Mouse (Mus musculus) heart, embryonic 12.5 days (tissue): ENCODE results near the gene Pnp2. TPM values are rescaled to one million over a fixed set of nuclear protein-coding genes. Genes with fewer than 3 reads are reported as not detected.

Experiments
- ATAC-seq: fragments of 200-750 bp; cut with Nextera tagmentation; 2 replicates; pipeline ENCODE4 v1.8.0; 2017; ENCODE audit warnings: moderate TSS enrichment, moderate library complexity; ENCODE audit not compliant: insufficient number of reproducible peaks, low FRiP score
- H3K27ac ChIP-seq: fragments of 300-500 bp; sonication (generic); 2 replicates; pipeline ENCODE4 v1.5.1; 2016; ENCODE audit warnings: mild to moderate bottlenecking, moderate library complexity; ENCODE audit not compliant: poor library complexity, severe bottlenecking
- H3K27me3 ChIP-seq: fragments of 300-500 bp; sonication (generic); replicated peaks from 2 replicates; pipeline ENCODE4 v1.6.1; 2016; ENCODE audit warnings: mild to moderate bottlenecking, moderate library complexity
- H3K36me3 ChIP-seq: fragments of 300-500 bp; sonication (generic); 2 replicates; pipeline ENCODE4 v1.6.1; 2016; ENCODE audit warnings: mild to moderate bottlenecking, moderate library complexity
- H3K4me1 ChIP-seq: fragments of 300-500 bp; sonication (generic); replicated peaks from 2 replicates; pipeline ENCODE4 v1.6.1; 2016; ENCODE audit warnings: mild to moderate bottlenecking
- H3K4me2 ChIP-seq: fragments of 300-500 bp; sonication (generic); 2 replicates; pipeline ENCODE4 v1.6.1; 2016; ENCODE audit warnings: mild to moderate bottlenecking, moderate library complexity
- H3K4me3 ChIP-seq: fragments of 300-500 bp; sonication (generic); 2 replicates; pipeline ENCODE4 v1.5.1; 2016; ENCODE audit warnings: mild to moderate bottlenecking
- H3K9ac ChIP-seq: fragments of 300-500 bp; sonication (generic); 2 replicates; pipeline ENCODE4 v1.6.1; 2016; ENCODE audit warnings: mild to moderate bottlenecking, moderate library complexity
- H3K9me3 ChIP-seq: fragments of 300-500 bp; sonication (generic); replicated peaks from 2 replicates; pipeline ENCODE4 v1.6.1; 2016; ENCODE audit warnings: mild to moderate bottlenecking, moderate library complexity
- WGBS: fragments of 180-500 bp; shearing (Covaris S2); methylation state at CpG from one replicate; pipeline ENCODE4 v1.1.7; 2016; 5-methylcytosine and 5-hydroxymethylcytosine counted together
- polyA plus RNA-seq: library from polyadenylated mRNA; unstranded; fragments of >200 nt; fragmentation: Nextera tagmentation; extraction: Ambion mirVana; gene quantifications from 2 replicates; pipeline ENCODE4 v1.2.1, GENCODE M21; 2016

Gene Pnp2
- polyA plus RNA-seq, 1 experiment from 2014 or later, result 0.32 TPM

GRCm38 (mm10) chr14:50981207-50981606, 25.4 kb downstream of the Pnp2 start:
- Histone ChIP-seq H3K9me3 (0 out of 2 replicates have a peak, but pooled peaks cover 4% of the 10 kb centered on the region), H3K27ac (no peak overlapping the region), H3K27me3 (no peaks in the 10 kb centered on the region), H3K9ac (no peak overlapping the region), H3K36me3 (no peaks in the 10 kb centered on the region), H3K4me3 (no peak overlapping the region), H3K4me2 (no peak overlapping the region), H3K4me1 (peaks cover 5% of the 10 kb centered on the region)
- ATAC-seq, result no peak
- WGBS, result 37% methylated on average over 2 of the region's 2 CpGs

DNA sequence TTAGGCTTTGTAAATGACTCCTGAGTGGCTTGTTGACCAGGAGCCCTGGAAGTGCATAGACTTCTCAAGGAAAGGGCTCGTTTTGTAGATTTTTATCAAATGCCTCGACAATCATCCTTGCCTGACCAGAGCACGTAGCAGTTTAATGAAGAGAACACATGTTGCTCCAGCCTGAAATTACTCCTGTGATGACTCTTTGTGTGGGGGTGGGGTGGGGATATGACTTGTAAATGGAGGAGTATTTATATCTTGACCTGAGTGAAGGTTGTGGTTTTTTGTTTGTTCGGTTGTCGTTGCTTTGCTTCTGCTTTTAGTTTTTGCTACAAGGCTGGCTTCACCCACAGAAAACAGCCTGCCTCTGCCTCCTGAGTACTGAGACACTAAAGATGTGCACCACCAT, 26.0 kb downstream of the Pnp2 start:
- no peak overlapping the region for H3K9ac ChIP-seq
- no peak for ATAC-seq
- H3K27ac ChIP-seq, result no peak overlapping the region
- WGBS, result 63% methylated on average over 5 of the region's 5 CpGs
- H3K36me3 ChIP-seq, result no peaks in the 10 kb centered on the region
- H3K9me3 ChIP-seq, result 0 out of 2 replicates have a peak, but pooled peaks cover 4% of the 10 kb centered on the region
- H3K4me2 ChIP-seq, result no peak overlapping the region
- peaks cover 3% of the 10 kb centered on the region for H3K4me1 ChIP-seq
- H3K27me3 ChIP-seq, result no peaks in the 10 kb centered on the region
- H3K4me3 ChIP-seq, result no peak overlapping the region

GRCm38 (mm10) chr14:50987668-50988067, 31.9 kb downstream of the Pnp2 start:
- no peaks in the 10 kb centered on the region for H3K27me3 ChIP-seq
- no peaks in the 10 kb centered on the region for H3K36me3 ChIP-seq
- 0 out of 2 replicates have a peak, but pooled peaks cover 4% of the 10 kb centered on the region for H3K9me3 ChIP-seq
- no peak overlapping the region for H3K9ac ChIP-seq
- 76% methylated on average over 2 of the region's 2 CpGs for WGBS
- no peak overlapping the region for H3K4me3 ChIP-seq
- no peak for ATAC-seq
- H3K4me1 ChIP-seq, result no peaks in the 10 kb centered on the region
- no peak overlapping the region for H3K4me2 ChIP-seq
- no peak overlapping the region for H3K27ac ChIP-seq

DNA sequence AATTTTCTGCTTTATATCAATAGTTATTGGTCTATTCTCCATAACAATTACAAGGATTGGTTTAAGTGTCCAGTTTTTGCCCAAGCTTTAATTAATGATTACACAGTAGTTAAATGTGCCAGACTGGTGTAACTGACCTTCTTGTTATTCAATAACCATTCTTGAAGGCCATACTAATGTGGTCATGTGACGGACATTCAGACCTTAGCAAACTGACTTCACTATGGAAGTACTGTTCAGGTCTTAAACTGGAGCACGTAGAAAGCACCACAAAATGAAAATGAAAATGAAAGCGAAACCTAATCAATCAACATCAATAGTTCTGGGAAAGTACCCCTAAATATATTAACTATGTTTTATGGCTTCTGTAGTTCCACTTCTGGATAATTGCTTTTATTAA, 35.2 kb downstream of the Pnp2 start:
- no peak overlapping the region for H3K4me3 ChIP-seq
- no peak overlapping the region for H3K27ac ChIP-seq
- no peaks in the 10 kb centered on the region for H3K4me1 ChIP-seq
- no peaks in the 10 kb centered on the region for H3K27me3 ChIP-seq
- no peak overlapping the region for H3K4me2 ChIP-seq
- no peaks in the 10 kb centered on the region for H3K9me3 ChIP-seq
- WGBS, result 77% methylated on average over 3 of the region's 3 CpGs
- no peaks in the 10 kb centered on the region for H3K36me3 ChIP-seq
- H3K9ac ChIP-seq, result no peak overlapping the region
- no peak for ATAC-seq

DNA sequence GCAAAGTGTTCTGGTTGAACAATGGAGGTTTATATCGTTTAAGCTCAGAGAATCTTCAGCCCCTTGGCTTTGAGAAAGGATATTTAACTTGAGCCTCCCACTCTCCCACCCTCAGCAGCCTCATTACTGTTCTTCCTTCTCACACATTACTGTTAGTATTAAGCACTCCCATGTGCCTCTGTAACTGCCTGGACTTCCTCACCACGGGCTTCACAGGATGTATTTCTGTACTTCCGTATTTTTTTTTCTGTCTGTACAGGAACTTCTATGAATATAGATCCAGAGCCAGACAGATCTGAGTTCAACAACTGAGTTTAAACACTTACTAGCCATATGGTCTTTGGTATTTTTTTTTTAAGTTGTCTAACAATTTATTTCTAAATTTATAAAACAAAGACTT, 41.3 kb downstream of the Pnp2 start:
- H3K9me3 ChIP-seq, result no peaks in the 10 kb centered on the region
- 0 out of 2 replicates have a peak, but pooled peaks cover 4% of the 10 kb centered on the region for H3K4me1 ChIP-seq
- H3K4me2 ChIP-seq, result no peak overlapping the region
- ATAC-seq, result no peak
- no peak overlapping the region for H3K9ac ChIP-seq
- no peak overlapping the region for H3K4me3 ChIP-seq
- H3K27me3 ChIP-seq, result no peaks in the 10 kb centered on the region
- no peaks in the 10 kb centered on the region for H3K36me3 ChIP-seq
- no peak overlapping the region for H3K27ac ChIP-seq
- 62% methylated on average over 3 of the region's 3 CpGs for WGBS

GRCm38 (mm10) chr14:50997999-50998666, 42.3 kb downstream of the Pnp2 start:
- Histone ChIP-seq H3K4me1 (0 out of 2 replicates have a peak, but pooled peaks cover 4% of the 10 kb centered on the region), H3K4me2 (no peak overlapping the region), H3K27me3 (no peaks in the 10 kb centered on the region), H3K9ac (no peak overlapping the region), H3K36me3 (no peaks in the 10 kb centered on the region), H3K27ac (0 out of 2 replicates have a peak overlapping the region, but pooled peaks have one; percentile 16), H3K9me3 (no peaks in the 10 kb centered on the region), H3K4me3 (no peak overlapping the region)
- 61% methylated on average over 2 of the region's 2 CpGs for WGBS
- ATAC-seq, result no peak

DNA sequence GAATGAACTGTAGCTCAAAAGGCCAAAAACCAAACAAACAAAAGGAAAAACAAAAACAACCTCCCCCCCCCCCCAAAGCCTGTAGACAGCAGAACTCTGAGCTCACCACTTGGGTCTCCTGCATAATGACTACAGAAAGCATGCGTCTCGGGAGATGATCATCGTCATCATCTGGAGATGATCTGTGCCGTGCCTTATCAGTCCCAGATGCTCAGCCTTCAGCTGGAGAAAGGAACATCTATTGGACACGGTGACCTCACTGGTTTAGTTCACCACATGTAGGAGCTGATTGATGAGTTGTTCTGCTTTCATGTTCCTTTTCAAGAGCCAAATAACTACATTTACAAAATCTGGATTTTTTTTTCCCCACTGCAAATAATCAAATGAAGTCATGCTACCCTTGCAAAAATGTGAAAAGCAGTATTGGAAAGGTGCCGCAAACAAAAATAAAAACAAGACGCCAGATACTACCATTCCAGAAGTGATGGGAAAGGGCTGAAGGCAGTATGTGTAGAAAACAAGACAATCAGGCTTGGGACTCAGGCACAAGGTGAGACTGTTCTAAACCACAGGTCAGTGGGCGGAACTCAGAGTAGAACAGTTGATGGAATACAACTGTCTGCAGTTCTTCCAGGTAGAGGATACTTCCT, 51.5 kb downstream of the Pnp2 start, which contains the start of gene Rnase10:
Gene Rnase10 (plus strand): TSS at position 600 of the 650 bp plus-strand sequence.
- Histone ChIP-seq H3K9me3 (peaks cover 5% of the 10 kb centered on the region; the same call in 1 of the 2 replicates), H3K27me3 (no peaks in the 10 kb centered on the region), H3K36me3 (no peaks in the 10 kb centered on the region), H3K4me1 (peaks cover 24% of the 10 kb centered on the region), H3K9ac (0 out of 2 replicates have a peak within 1 kb of the TSS, but pooled peaks have one; percentile 43), H3K27ac (peak within 1 kb of the TSS; percentile 97), H3K4me2 (0 out of 2 replicates have a peak within 1 kb of the TSS, but pooled peaks have one; percentile 9), H3K4me3 (no peak within 1 kb of the TSS)
- WGBS, result 68% methylated on average over 8 of the region's 8 CpGs
- no peak for ATAC-seq

DNA sequence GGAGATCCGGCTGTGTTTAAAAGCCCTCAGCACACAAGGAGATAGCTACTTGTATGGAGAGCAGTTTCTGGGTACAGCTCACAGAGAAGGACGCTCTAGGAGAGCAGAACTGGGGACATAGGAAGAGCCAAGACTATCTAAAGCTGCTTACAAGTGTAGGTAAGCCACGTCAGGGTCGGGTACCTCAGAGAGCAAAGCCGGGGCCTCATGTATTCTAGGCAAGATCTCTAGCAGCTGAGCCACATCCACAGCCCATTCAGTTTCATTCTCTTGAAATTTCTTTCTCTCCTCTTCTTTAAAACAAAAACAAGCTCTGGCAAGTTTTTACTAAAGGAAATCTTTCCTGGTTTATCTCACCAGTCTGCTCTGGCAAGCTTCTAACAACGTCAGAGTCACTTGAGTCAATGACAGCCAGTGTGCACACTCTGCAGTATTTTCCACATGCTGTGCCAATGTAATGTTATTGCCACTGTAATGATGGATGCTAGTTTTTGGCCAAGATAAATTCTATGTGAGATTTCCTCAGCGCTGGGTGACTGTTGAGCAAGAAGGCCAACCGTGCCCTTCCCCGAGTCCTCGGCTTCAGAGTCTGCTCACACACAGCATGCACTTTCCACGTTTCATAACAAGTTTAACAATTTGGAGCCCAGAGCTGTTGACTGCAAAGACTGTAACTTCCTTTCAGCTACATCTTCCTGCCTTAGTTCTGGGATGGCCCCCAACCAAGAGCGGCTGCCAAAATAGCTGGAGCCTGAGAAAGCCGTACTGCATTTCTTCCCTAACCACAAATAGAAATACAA, 52.3 kb downstream of the Pnp2 start:
- Histone ChIP-seq H3K4me2 (0 out of 2 replicates have a peak overlapping the region, but pooled peaks have one; percentile 9), H3K9ac (0 out of 2 replicates have a peak overlapping the region, but pooled peaks have one; percentile 43), H3K4me1 (peaks cover 24% of the 10 kb centered on the region), H3K27ac (peak overlapping the region; percentile 97), H3K4me3 (no peak overlapping the region), H3K27me3 (no peaks in the 10 kb centered on the region), H3K9me3 (peaks cover 5% of the 10 kb centered on the region; the same call in 1 of the 2 replicates), H3K36me3 (no peaks in the 10 kb centered on the region)
- WGBS, result 40% methylated on average over 13 of the region's 13 CpGs
- ATAC-seq, result peak; percentile 91

- Histone ChIP-seq H3K27ac (peak overlapping the region; percentile 97), H3K4me1 (peaks cover 24% of the 10 kb centered on the region), H3K27me3 (no peaks in the 10 kb centered on the region), H3K9me3 (peaks cover 5% of the 10 kb centered on the region; the same call in 1 of the 2 replicates), H3K4me2 (no peak overlapping the region), H3K9ac (no peak overlapping the region), H3K36me3 (no peaks in the 10 kb centered on the region), H3K4me3 (no peak overlapping the region)
- no peak for ATAC-seq
- WGBS, result 73% methylated on average over 4 of the region's 4 CpGs
Observed at GRCm38 (mm10) chr14:51008781-51009180, 53.0 kb downstream of the Pnp2 start.

GRCm38 (mm10) chr14:51009572-51009971, 53.8 kb downstream of the Pnp2 start:
- no peak overlapping the region for H3K4me3 ChIP-seq
- peaks cover 24% of the 10 kb centered on the region for H3K4me1 ChIP-seq
- H3K36me3 ChIP-seq, result no peaks in the 10 kb centered on the region
- no peak for ATAC-seq
- no peaks in the 10 kb centered on the region for H3K27me3 ChIP-seq
- H3K9ac ChIP-seq, result no peak overlapping the region
- H3K9me3 ChIP-seq, result peaks cover 5% of the 10 kb centered on the region; the same call in 1 of the 2 replicates
- 82% methylated on average over 6 of the region's 6 CpGs for WGBS
- H3K27ac ChIP-seq, result peak overlapping the region; percentile 97
- no peak overlapping the region for H3K4me2 ChIP-seq
